Mouse (Mus musculus) kidney, adult 2 months (tissue): ENCODE data around the gene Afmid. TPM values are rescaled to one million over a fixed set of nuclear protein-coding genes. Genes with fewer than 3 reads are reported as not detected.

ENCODE experiments used
- DNase-seq: peaks from one replicate; pipeline ENCODE4 v3.0.0; 2021
- H3K27ac ChIP-seq: fragments of 200-500 bp; 2 replicates; pipeline ENCODE4 v1.5.1; 2012; ENCODE audit warnings: low read depth, low read length, control low read depth, inconsistent platforms; ENCODE audit not compliant: insufficient read depth
- H3K27me3 ChIP-seq: fragments of 200-500 bp; replicated peaks from 2 replicates; pipeline ENCODE4 v1.6.1; 2012; ENCODE audit warnings: mild to moderate bottlenecking, moderate library complexity, low read length, inconsistent platforms; ENCODE audit not compliant: control insufficient read depth, insufficient read depth
- H3K36me3 ChIP-seq: fragments of 200-500 bp; 2 replicates; pipeline ENCODE4 v1.6.1; 2012; ENCODE audit warnings: mild to moderate bottlenecking, moderate library complexity, low read length, inconsistent platforms; ENCODE audit not compliant: control insufficient read depth, insufficient read depth
- H3K4me1 ChIP-seq: fragments of 200-500 bp; 2 replicates; pipeline ENCODE4 v1.6.1; 2011; ENCODE audit warnings: low read length; ENCODE audit not compliant: control insufficient read depth, insufficient read depth
- H3K4me3 ChIP-seq: fragments of 200-500 bp; 2 replicates; pipeline ENCODE4 v1.5.1; 2011; ENCODE audit warnings: mild to moderate bottlenecking, low read depth, low read length, control low read depth; ENCODE audit not compliant: insufficient read depth
- CTCF ChIP-seq: fragments of 200-500 bp; conservative IDR thresholded peaks from 2 replicates; pipeline ENCODE4 v1.5.1; 2011; ENCODE audit warnings: low read depth, mild to moderate bottlenecking, control low read depth, low read length, moderate library complexity, mixed read lengths; ENCODE audit not compliant: insufficient read depth, insufficient read length
- POLR2A ChIP-seq: fragments of 200-500 bp; IDR thresholded peaks from one replicate; pipeline ENCODE4 v1.6.1; 2011; ENCODE audit warnings: low read depth, low read length, control low read depth
- WGBS: fragments of 180-500 bp; shearing (Covaris S2); methylation state at CpG from one replicate; pipeline ENCODE4 v1.1.7; 2018; 5-methylcytosine and 5-hydroxymethylcytosine counted together
- polyA plus RNA-seq: library from polyadenylated mRNA; depleted of rRNA; stranded (reverse); fragments of >200 nt; gene quantifications from 2 replicates; pipeline ENCODE4 v1.2.3, GENCODE M21; 2012

The Afmid gene
- polyA plus RNA-seq, 1 experiment, result 89.7 TPM

- WGBS, result 4% methylated on average over 17 of the region's 17 CpGs
- Histone ChIP-seq H3K4me3 (peak overlapping the region; percentile 51), H3K36me3 (0 out of 2 replicates have a peak, but pooled peaks cover 1% of the 10 kb centered on the region), H3K27ac (peak overlapping the region; percentile 90), H3K27me3 (no peaks in the 10 kb centered on the region), H3K4me1 (peaks cover 22% of the 10 kb centered on the region)
- DNase-seq, result no peak
- no peak for TF ChIP-seq POLR2A
- no peak for TF ChIP-seq CTCF
Observed at GRCm38 (mm10) chr11:117780199-117780515, 45.6 kb upstream of the Afmid start.

- H3K27me3 ChIP-seq, result no peaks in the 10 kb centered on the region
- peak overlapping the region; percentile 90 for H3K27ac ChIP-seq
- TF ChIP-seq CTCF (0 out of 2 replicates have a peak, but pooled peaks have one; percentile 0), POLR2A (no peak)
- no peaks in the 10 kb centered on the region for H3K36me3 ChIP-seq
- WGBS, result 1% methylated on average over 19 of the region's 19 CpGs
- DNase-seq, result peak; percentile 97
- H3K4me3 ChIP-seq, result peak overlapping the region; percentile 51
- peaks cover 22% of the 10 kb centered on the region for H3K4me1 ChIP-seq
Observed at GRCm38 (mm10) chr11:117780582-117781111, 45.1 kb upstream of the Afmid start.

GRCm38 (mm10) chr11:117781199-117781821 lies 44.4 kb upstream of the Afmid start:
- WGBS, result 4% methylated on average over 18 of the region's 18 CpGs
- H3K27ac ChIP-seq, result peak overlapping the region; percentile 74
- H3K36me3 ChIP-seq, result no peaks in the 10 kb centered on the region
- H3K4me1 ChIP-seq, result peaks cover 22% of the 10 kb centered on the region
- TF ChIP-seq CTCF (no peak), POLR2A (no peak)
- peak; percentile 93 for DNase-seq
- no peaks in the 10 kb centered on the region for H3K27me3 ChIP-seq
- peak overlapping the region; percentile 51 for H3K4me3 ChIP-seq

- peak; percentile 61 for DNase-seq
- no peaks in the 10 kb centered on the region for H3K36me3 ChIP-seq
- no peaks in the 10 kb centered on the region for H3K27me3 ChIP-seq
- peak within 1 kb of the TSS; percentile 51 for H3K4me3 ChIP-seq
- H3K27ac ChIP-seq, result peak within 1 kb of the TSS; percentile 74
- peaks cover 22% of the 10 kb centered on the region for H3K4me1 ChIP-seq
- TF ChIP-seq CTCF (no peak), POLR2A (no peak)
- WGBS, result 52% methylated on average over 24 of the region's 24 CpGs
Observed at GRCm38 (mm10) chr11:117781993-117782704, 43.6 kb upstream of the Afmid start, which contains the start of the genes Tmc8 and Tmc6. Gene Tmc8, plus strand, starts transcription at chr11:117782076. Gene Tmc6, minus strand, starts transcription at chr11:117782198.

GRCm38 (mm10) chr11:117782705-117783034 lies 43.1 kb upstream of the Afmid start:
- WGBS, result 63% methylated on average over 9 of the region's 9 CpGs
- peaks cover 22% of the 10 kb centered on the region for H3K4me1 ChIP-seq
- no peak for DNase-seq
- H3K36me3 ChIP-seq, result no peaks in the 10 kb centered on the region
- TF ChIP-seq CTCF (no peak), POLR2A (no peak)
- H3K27me3 ChIP-seq, result no peaks in the 10 kb centered on the region
- peak overlapping the region; percentile 15; the same call in 1 of the 2 replicates for H3K4me3 ChIP-seq
- H3K27ac ChIP-seq, result no peak overlapping the region

- peak overlapping the region; percentile 15; the same call in 1 of the 2 replicates for H3K4me3 ChIP-seq
- H3K36me3 ChIP-seq, result no peaks in the 10 kb centered on the region
- DNase-seq, result peak; percentile 49
- no peaks in the 10 kb centered on the region for H3K27me3 ChIP-seq
- TF ChIP-seq POLR2A (no peak), CTCF (no peak)
- peaks cover 20% of the 10 kb centered on the region for H3K4me1 ChIP-seq
- H3K27ac ChIP-seq, result no peak overlapping the region
- 24% methylated on average over 31 of the region's 31 CpGs for WGBS
Observed at GRCm38 (mm10) chr11:117783089-117783488, 42.6 kb upstream of the Afmid start.

- Histone ChIP-seq H3K36me3 (no peaks in the 10 kb centered on the region), H3K4me3 (no peak overlapping the region), H3K4me1 (peaks cover 14% of the 10 kb centered on the region), H3K27me3 (no peaks in the 10 kb centered on the region), H3K27ac (no peak overlapping the region)
- TF ChIP-seq CTCF (no peak), POLR2A (no peak)
- WGBS, result 62% methylated on average over 10 of the region's 10 CpGs
- peak; percentile 61 for DNase-seq
Observed at GRCm38 (mm10) chr11:117783683-117784309, 41.9 kb upstream of the Afmid start.
